15 mouse cellular contexts compared by ENCODE assay signal in the genomic region with DNA sequence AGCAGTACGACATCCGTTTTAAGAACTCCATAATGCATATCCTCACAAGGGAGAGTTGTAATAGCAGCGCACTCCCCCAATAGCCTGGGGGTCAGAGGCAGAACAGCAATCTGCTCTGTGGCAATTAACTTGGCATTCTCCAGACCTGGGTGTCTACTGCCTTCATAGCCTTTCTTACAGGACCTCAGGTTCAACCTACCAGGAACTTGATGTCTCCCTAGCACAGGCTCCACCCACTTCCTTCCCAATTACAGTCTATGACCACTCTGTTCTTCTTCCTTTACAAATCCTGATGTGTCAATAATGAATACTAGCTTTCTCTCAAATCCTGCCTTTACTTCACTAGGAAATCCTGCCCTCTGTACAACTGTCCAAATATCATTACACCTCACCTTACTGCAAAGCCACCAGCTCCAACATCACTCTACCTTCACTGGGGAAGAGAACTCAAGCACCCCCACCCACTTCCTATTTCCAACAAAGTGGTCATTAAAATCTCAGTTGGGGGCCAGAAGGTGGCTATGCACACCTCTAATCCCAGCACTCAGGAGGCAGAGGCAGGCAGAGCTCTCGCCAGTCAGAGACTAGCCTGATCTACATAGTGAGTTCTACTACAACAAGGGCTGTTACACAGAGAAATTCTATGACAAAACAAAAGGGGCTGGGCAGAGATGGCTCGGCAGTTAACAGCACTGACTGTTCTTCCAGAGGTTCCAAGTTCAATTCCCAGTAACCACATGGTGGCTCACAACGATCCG.
"Had no signal": no experiment of that assay in that cellular context is flagged by ENCODE, and none has a peak within 500 bp of the region (broad histone marks: within the 10 kb centered on the region; RNA-seq: fewer than 3 reads in every experiment).

No protein-coding gene starts in this region.

- DNase-seq: kidney, postnatal 25 days; layer of hippocampus, postnatal 36 days; left cerebral cortex, postnatal 4 days; liver, postnatal 0 days; lung, embryonic 14.5 days; midbrain, embryonic 14.5 days; thymus, adult 18-20 months; thymus, postnatal 14 days; thymus, postnatal 4 days had no signal

- H3K4me3 ChIP-seq: limb, embryonic 12.5 days; limb, embryonic 15.5 days had no signal

- H3K27me3 ChIP-seq: limb, embryonic 12.5 days; limb, embryonic 15.5 days had no signal

- H3K27ac ChIP-seq: kidney, postnatal 0 days; limb, embryonic 12.5 days; limb, embryonic 15.5 days; liver, embryonic 14.5 days; macrophage had no signal

- H3K36me3 ChIP-seq: limb, embryonic 15.5 days had no signal

- ATAC-seq: liver, postnatal 0 days; lung, postnatal 0 days had no signal
